Mouse (Mus musculus): ENCODE data around the gene B230118H07Rik.

Gene B230118H07Rik

GRCm38 (mm10) chr2:101520503-101520902 lies 128.8 kb downstream of the B230118H07Rik start:
- no peak for DNase-seq (ENCODE audit: low read depth)

- DNase-seq (ENCODE audit: low read depth): no peak
Observed at GRCm38 (mm10) chr2:101519928-101520327, 129.4 kb downstream of the B230118H07Rik start.

Data from NIH3T3 (cell line).